Mouse (Mus musculus) hindbrain, embryonic 16.5 days (tissue): ENCODE measurements at regions not wholly inside any gene's neighbourhood (a gene's known extent, or its start where the extent isn't known, plus 50 kb on each side); places are given as distances from the start of the nearest gene placed in this dataset.

Source experiments
- ATAC-seq: fragments of 200-750 bp; cut with Nextera tagmentation; 2 replicates; pipeline ENCODE4 v1.8.0; 2017; ENCODE audit warnings: moderate TSS enrichment, moderate library complexity
- H3K27ac ChIP-seq: fragments of 300-500 bp; sonication (generic); 2 replicates; pipeline ENCODE4 v1.5.1; 2014; ENCODE audit warnings: low read depth, mild to moderate bottlenecking, control low read depth, low read length, moderate library complexity
- H3K27me3 ChIP-seq: fragments of 300-500 bp; sonication (generic); replicated peaks from 2 replicates; pipeline ENCODE4 v1.6.1; 2014; ENCODE audit warnings: low read length; ENCODE audit not compliant: control insufficient read depth, insufficient read depth
- H3K36me3 ChIP-seq: fragments of 300-500 bp; sonication (generic); 2 replicates; pipeline ENCODE4 v1.6.1; 2014; ENCODE audit warnings: mild to moderate bottlenecking, low read length, moderate library complexity, mixed read lengths; ENCODE audit not compliant: control insufficient read depth, insufficient read depth
- H3K4me1 ChIP-seq: fragments of 300-500 bp; sonication (generic); 2 replicates; pipeline ENCODE4 v1.6.1; 2014; ENCODE audit warnings: low read depth, low read length; ENCODE audit not compliant: control insufficient read depth, insufficient read depth
- H3K4me2 ChIP-seq: fragments of 300-500 bp; sonication (generic); 2 replicates; pipeline ENCODE4 v1.6.1; 2014; ENCODE audit warnings: mild to moderate bottlenecking, low read length, control low read depth, moderate library complexity
- H3K4me3 ChIP-seq: fragments of 300-500 bp; sonication (generic); 2 replicates; pipeline ENCODE4 v1.5.1; 2014; ENCODE audit warnings: mild to moderate bottlenecking, low read length, control low read depth, moderate library complexity
- H3K9ac ChIP-seq: fragments of 300-500 bp; sonication (generic); 2 replicates; pipeline ENCODE4 v1.6.1; 2014; ENCODE audit warnings: low read depth, mild to moderate bottlenecking, control low read depth, low read length, moderate library complexity
- H3K9me3 ChIP-seq: fragments of 300-500 bp; sonication (generic); 2 replicates; pipeline ENCODE4 v1.6.1; 2014; ENCODE audit warnings: mild to moderate bottlenecking, low read length, moderate library complexity; ENCODE audit not compliant: control insufficient read depth
- WGBS: fragments of 180-500 bp; shearing (Covaris S2); extraction: QIAGEN DNeasy Blood & Tissue Kit; methylation state at CpG from one replicate; pipeline ENCODE4 v1.1.7; 2014; 5-methylcytosine and 5-hydroxymethylcytosine counted together

- WGBS = 71% methylated on average over 1 of the region's 1 CpGs
- no peak overlapping the region for H3K4me2 ChIP-seq
- H3K4me3 ChIP-seq = no peak overlapping the region
- no peak overlapping the region for H3K9ac ChIP-seq
- no peaks in the 10 kb centered on the region for H3K9me3 ChIP-seq
- H3K27ac ChIP-seq = no peak overlapping the region
- no peaks in the 10 kb centered on the region for H3K4me1 ChIP-seq
- no peaks in the 10 kb centered on the region for H3K27me3 ChIP-seq
- no peak for ATAC-seq
- no peaks in the 10 kb centered on the region for H3K36me3 ChIP-seq
Measured at GRCm38 (mm10) chr12:14207288-14207687, 55.4 kb upstream of the Fam84a start.

GRCm38 (mm10) chr12:14204491-14204890, 52.6 kb upstream of the Fam84a start:
- H3K36me3 ChIP-seq = no peaks in the 10 kb centered on the region
- no peaks in the 10 kb centered on the region for H3K4me1 ChIP-seq
- H3K9ac ChIP-seq = no peak overlapping the region
- 70% methylated on average over 1 of the region's 1 CpGs for WGBS
- no peaks in the 10 kb centered on the region for H3K27me3 ChIP-seq
- no peak for ATAC-seq
- no peak overlapping the region for H3K4me2 ChIP-seq
- no peaks in the 10 kb centered on the region for H3K9me3 ChIP-seq
- no peak overlapping the region for H3K27ac ChIP-seq
- H3K4me3 ChIP-seq = no peak overlapping the region
